Mouse (Mus musculus) megakaryocyte, embryonic 14.5 days (primary cell): Measurements from ENCODE around the gene Crk.

ENCODE experiments used
- FLI1 ChIP-seq: IDR thresholded peaks from 2 replicates; pipeline ENCODE4 v1.6.1; 2012; ENCODE audit warnings: low read length, inconsistent platforms, mixed read lengths
- GATA1 ChIP-seq: IDR thresholded peaks from 3 replicates; pipeline ENCODE4 v1.6.1; 2012; ENCODE audit warnings: mixed read lengths, low read length, inconsistent platforms, borderline replicate concordance

DNA sequence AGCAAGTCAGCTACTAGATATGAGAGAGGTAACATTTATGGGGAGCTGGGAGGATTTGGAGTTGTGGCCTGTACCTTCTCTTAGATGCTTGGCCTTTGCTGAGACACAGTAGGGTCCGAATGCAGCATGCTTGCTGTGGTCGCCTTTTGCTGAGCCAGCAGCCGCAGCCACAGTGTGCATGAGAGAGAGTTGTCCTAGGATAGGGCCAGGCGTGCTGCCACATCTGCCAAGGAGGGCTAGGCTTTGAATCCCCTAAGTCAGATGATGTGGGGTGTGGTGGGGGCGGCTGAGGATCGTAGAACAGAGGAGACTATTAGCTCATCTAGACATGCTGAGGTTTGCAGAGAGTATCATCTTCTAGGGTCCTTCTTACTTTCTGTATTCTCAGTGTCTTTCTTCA lies 23.7 kb downstream of the Crk start:
- TF ChIP-seq GATA1 (no peak), FLI1 (no peak)
